Mouse (Mus musculus) adrenal gland (tissue): ENCODE measurements around the gene Myo1a.
"Not testable (repeated sequence)": the region's sequence is repeated elsewhere in the genome, so short reads cannot be mapped to it uniquely, and the experiment has no call there.

Source experiments
- intact Hi-C: fragments of 180-260 bp; cut with DNase I; formaldehyde crosslinking; loops from one replicate; pipeline ENCODE4 v1.15.1; 2025

Gene Myo1a

GRCm38 (mm10) chr10:127755770-127756468 lies 50.9 kb downstream of the Myo1a start:
- intact Hi-C loops: no loop called here

- intact Hi-C loops: no loop called here
These were observed 54.5 kb downstream of the Myo1a start, which contains the start of the genes Rdh1 and Rdh16f1 for GRCm38 (mm10) chr10:127759181-127760110. Gene Rdh1, plus strand, starts transcription at chr10:127759721. Gene Rdh16f1, plus strand, starts transcription at chr10:127759787.

GRCm38 (mm10) chr10:127762926-127763325 lies 58.0 kb downstream of the Myo1a start:
- intact Hi-C loops: not testable (repeated sequence)

GRCm38 (mm10) chr10:127763914-127764680 lies 59.1 kb downstream of the Myo1a start:
- intact Hi-C loops: no loop called here

GRCm38 (mm10) chr10:127766564-127766963 lies 61.6 kb downstream of the Myo1a start:
- intact Hi-C loops: no loop called here
